Mouse (Mus musculus): ENCODE data around the gene Igbp1b.

Gene Igbp1b

GRCm38 (mm10) chr6:138658516-138658915, at the start of gene Igbp1b:
Gene Igbp1b, minus strand, starts transcription at chr6:138658544.
- no peak for DNase-seq (ENCODE audit: low spot score)

GRCm38 (mm10) chr6:138682959-138683358, 24.6 kb upstream of the Igbp1b start:
- no peak for DNase-seq (ENCODE audit: low spot score)

GRCm38 (mm10) chr6:138672704-138673141, 14.4 kb upstream of the Igbp1b start:
- DNase-seq (ENCODE audit: low spot score), result no peak

GRCm38 (mm10) chr6:138665416-138665815, 7.1 kb upstream of the Igbp1b start:
- DNase-seq (ENCODE audit: low spot score), result no peak

DNA sequence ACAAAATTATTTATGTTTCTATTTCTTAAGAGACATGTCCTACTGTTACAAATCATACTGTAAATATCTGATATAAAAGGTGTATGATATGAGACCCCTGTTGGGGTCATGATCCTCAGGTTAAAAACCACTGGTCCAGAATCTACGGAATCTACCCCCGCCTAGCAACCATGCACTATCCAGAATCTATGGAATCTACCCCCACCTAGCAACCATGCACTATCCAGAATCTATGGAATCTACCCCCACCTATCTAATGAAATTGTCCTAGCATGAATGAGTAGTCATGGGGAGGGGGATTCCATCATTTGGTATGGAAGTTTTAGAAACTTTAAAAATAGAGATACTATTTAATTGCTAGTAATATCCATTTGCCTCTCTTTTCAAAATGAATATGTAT, 12.7 kb downstream of the Igbp1b start:
- DNase-seq (ENCODE audit: low spot score), result no peak

DNA sequence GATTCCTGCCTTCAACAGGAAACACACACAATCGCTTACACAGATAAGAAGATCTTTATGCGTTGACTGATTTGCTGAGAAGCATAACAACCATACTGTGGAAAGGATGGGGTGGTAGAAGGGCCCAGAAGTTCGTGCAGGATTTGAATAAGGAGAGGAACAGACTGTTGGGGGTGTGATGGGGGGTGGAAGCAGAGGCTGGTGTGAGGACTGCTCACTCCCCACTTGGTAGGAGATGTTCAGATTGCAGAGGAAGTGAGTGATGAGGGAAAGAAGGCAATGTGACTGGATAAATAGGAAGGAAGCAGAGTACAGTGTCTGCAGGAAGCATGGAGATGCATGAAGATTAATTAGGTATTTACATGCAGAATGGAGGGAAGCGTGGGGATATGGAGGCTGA, 19.0 kb downstream of the Igbp1b start:
- no peak for DNase-seq (ENCODE audit: low spot score)

- no peak for DNase-seq (ENCODE audit: low spot score)
These were observed 37.6 kb downstream of the Igbp1b start for GRCm38 (mm10) chr6:138620786-138621185.

DNA sequence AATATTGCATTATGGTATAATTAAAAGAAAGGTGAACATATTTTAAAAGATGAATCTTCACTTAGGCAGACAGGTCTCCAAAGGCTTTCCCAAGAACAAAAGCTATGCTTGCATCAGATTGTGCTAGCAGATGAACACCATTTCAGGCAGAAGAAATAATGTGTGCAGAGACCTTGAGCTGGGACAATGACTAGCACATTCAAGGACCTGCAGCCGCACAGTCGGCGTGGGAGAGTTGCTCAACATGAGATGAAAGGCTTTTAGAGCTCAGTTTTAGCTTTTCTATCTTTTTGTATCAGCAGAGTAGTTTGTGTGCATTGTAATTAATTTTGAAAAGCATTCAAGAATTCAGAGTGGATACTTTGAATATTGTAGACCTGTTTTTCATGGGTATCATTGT, 39.9 kb downstream of the Igbp1b start:
- no peak for DNase-seq (ENCODE audit: low spot score)
